Mouse (Mus musculus) liver, postnatal 0 days (tissue): ENCODE data around the gene Popdc2.

ENCODE experiments used
- CTCF ChIP-seq: sonication (generic); IDR thresholded peaks from 2 replicates; pipeline ENCODE4 v1.5.1; 2016; ENCODE audit warnings: antibody characterized with exemption, low read depth
- EP300 ChIP-seq: IDR thresholded peaks from 2 replicates; pipeline ENCODE4 v1.6.1; 2016; ENCODE audit warnings: antibody characterized with exemption, low read depth, mild to moderate bottlenecking

GRCm38 (mm10) chr16:38329340-38329739 is 32.7 kb upstream of the Popdc2 start:
- TF ChIP-seq CTCF (peak; percentile 32), EP300 (no peak)
